Mouse (Mus musculus) bone marrow macrophage, adult 2 months (primary cell): ENCODE data around the gene Ypel3.

Experiments
- CTCF ChIP-seq: IDR thresholded peaks from 2 replicates; pipeline ENCODE4 v1.5.1; 2012; ENCODE audit warnings: low read depth, mild to moderate bottlenecking, low read length, moderate library complexity
- POLR2A ChIP-seq: IDR thresholded peaks from 2 replicates; pipeline ENCODE4 v1.6.1; 2012; ENCODE audit warnings: mild to moderate bottlenecking, low read depth, low read length, borderline replicate concordance

DNA sequence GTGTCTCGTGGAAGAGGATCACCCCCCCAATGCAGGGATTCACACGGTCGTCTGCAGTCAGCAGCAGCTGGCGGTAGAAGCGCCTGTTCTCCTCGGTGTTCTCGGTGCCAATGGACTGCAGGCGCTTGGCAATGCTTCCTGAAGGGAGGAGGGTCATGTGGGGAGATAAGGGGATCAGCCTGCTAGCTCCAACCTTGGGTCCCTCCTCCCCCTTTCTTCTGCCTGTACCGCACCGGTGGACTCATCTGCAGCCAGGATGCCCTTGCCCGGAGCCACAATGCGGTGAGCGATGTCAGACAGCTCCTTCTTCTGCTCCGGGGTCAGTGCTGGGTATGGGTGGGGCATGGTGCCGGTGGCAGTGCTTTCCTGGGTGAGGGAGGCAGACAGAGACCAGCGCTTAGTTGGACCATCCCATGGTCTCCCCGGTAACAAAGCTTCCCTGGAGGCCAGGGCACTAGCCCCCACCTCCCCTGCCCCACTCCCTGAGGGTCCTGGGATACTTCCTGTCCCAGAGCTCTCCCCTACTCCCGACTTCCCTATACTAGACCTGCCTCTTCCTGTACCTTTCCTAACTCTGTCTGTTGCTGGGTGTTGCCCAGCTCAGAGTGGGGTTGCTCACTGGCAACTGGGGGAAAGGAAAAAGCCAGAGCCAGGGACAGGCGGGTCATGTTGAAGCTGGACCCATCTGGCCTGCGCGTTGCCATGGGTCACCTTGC lies 20.8 kb downstream of the Ypel3 start, which contains the start of gene Fam57b:
- TF ChIP-seq CTCF (no peak), POLR2A (no peak)
